Mouse (Mus musculus): ENCODE data around the gene Cox4i1. TPM values are rescaled to one million over a fixed set of nuclear protein-coding genes. Genes with fewer than 3 reads are reported as not detected.
A peak's percentile ranks its signal among the peaks of the same experiment; 100 is the strongest.

Cox4i1 gene
- polyA plus RNA-seq (2012; rRNA removed): 383 and 573 TPM in 2 replicates
- 701 and 721 TPM in 2 replicates for polyA plus RNA-seq (2014; fragmentation: Nextera tagmentation; extraction: Ambion mirVana)

DNA sequence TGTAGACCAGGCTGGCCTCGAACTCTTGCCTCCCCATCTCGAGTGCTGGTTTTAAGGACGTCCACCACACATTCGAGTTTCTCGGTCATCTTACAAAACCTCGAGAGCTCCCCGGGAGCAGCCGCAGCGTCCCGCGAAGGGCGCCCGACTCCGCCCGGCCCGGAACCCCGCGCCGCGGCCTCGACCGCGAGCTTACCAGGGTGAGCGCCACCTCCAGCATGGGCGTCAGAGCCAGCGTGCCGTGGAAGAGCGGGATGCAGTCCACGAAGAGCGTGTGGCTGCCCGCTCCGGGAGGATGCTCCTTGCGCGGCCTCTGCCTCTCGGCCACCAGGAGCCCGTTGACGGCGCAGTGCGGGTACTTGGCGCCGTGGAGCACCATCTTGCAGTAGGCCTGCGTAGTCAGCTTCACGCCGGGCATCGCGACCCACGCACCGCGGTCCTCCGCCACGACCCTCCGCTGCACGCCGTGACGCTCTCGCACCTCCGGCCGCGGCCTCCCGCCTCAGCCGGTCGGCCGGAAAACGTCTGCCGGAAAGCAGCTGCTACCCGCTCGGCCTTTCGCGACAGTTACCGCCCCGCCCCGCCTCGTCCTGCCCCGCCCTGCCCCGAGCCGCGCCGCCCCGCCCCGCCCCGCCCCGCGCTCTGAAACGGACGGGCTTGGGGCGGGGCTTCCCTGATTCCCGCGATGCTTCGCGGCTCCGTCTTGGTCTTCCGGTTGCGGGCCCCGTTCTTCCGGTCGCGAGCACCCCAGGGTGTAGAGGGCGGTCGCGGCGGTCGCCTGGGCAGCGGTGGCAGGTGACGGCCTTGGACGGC lies at the start of gene Cox4i1, which contains the start of gene Gm27021:
Cox4i1 (plus strand) TSS at position 662 of the 813 bp plus-strand sequence.
Gm27021 (minus strand) TSS at position 519 of the 813 bp plus-strand sequence.
- H3K4me1 ChIP-seq (replicated peaks; ENCODE audit: control insufficient read depth in 2 of 2, insufficient read depth in 2 of 2, low read length in 1 of 2): peaks cover 11 to 18% of the 10 kb centered on the region in 2 experiments
- peak within 1 kb of the TSS; percentile 86 to 95 for H3K4me3 ChIP-seq (ENCODE audit: insufficient read depth in 1 of 2, low read depth in 2 of 2, low read length in 2 of 2)
- peak within 1 kb of the TSS; percentile 86 for H3K27ac ChIP-seq
- no peaks in the 10 kb centered on the region for H3K9me3 ChIP-seq (ENCODE audit: control insufficient read depth, low read length)
- no peaks in the 10 kb centered on the region for H3K27me3 ChIP-seq (ENCODE audit: control insufficient read depth, insufficient read depth, low read length)
- H3K9ac ChIP-seq (replicated peaks): peak within 1 kb of the TSS; percentile 89
- under 1% methylated on average over 105 of the region's 105 CpGs for WGBS (ENCODE audit: insufficient replicate concordance)
- peak; percentile 94 for ATAC-seq (ENCODE audit: insufficient read depth)
- H3K36me3 ChIP-seq (replicated peaks; ENCODE audit: control insufficient read depth, insufficient read depth, low read depth): peaks cover 26% of the 10 kb centered on the region
- peak within 1 kb of the TSS; percentile 99 for H3K4me2 ChIP-seq (ENCODE audit: low read depth)
- TF ChIP-seq CTCF (IDR thresholded peaks at IDR 0.05; ENCODE audit: low read depth): peak; percentile 31
- TF ChIP-seq EP300 (IDR thresholded peaks at IDR 0.05; ENCODE audit: low read depth): no peak
- DNase-seq (ENCODE audit: low read depth in 3 of 3, low spot score in 3 of 3): peak; percentile 87 to 90 (median 88)

DNA sequence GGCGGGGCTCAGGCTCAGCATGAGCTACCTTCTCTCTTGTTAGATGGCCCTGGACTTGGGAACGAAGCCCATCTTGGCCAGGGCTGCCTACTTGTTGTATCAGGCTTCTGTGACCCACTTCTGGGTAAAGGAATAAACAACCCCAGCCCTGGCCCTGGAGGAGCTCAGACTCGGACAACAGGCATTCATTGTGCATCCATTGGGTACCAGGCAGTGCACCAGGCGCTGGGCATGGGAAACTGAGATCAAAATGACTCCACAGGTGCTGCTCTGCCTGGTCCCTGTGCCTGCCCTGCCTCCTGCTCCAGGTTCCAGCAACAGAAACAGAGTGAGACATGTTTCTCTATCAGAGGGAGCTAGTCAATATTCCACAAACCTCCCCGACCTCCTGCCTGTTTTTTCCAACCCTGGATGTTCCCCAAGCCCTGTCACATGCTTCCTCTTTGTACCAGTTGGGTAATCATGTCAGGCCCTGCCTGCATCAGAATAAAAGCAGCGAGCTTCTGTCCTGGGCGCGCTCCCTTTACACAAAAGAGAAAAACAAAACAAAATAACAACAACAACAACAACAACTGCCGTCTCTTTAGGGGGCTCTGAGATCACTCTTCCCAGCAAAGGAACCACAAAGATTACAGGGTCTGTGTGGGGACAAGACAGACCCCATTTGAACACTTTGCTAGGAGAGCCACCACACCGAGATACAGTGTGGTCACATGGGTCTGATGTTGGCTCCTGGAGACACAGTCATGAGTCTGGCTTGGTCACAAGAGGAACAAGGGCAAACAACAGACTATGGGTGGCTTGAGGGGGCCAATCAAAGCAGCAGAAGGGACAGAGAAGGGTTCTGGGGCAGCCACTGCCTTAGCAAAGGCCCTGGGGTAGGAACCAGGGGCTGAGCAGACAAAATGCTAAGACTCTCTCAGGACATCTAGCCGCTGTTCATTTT lies 48.5 kb upstream of the Cox4i1 start:
- ATAC-seq (ENCODE audit: insufficient read depth): no peak; the same call in 1 of the 2 replicates
- Histone ChIP-seq H3K36me3 (replicated peaks; ENCODE audit: control insufficient read depth, insufficient read depth, low read depth) (no peaks in the 10 kb centered on the region), H3K4me3 (ENCODE audit: insufficient read depth in 1 of 2, low read depth in 2 of 2, low read length in 2 of 2) (no peak overlapping the region), H3K27me3 (ENCODE audit: control insufficient read depth, insufficient read depth, low read length) (no peaks in the 10 kb centered on the region), H3K9me3 (ENCODE audit: control insufficient read depth, low read length) (no peaks in the 10 kb centered on the region), H3K27ac (no peak overlapping the region), H3K4me1 (replicated peaks; ENCODE audit: control insufficient read depth in 2 of 2, insufficient read depth in 2 of 2, low read length in 1 of 2) (peaks cover 0 to 10% of the 10 kb centered on the region in 2 experiments; a peak in 1 of 4 replicates), H3K9ac (replicated peaks) (no peak overlapping the region), H3K4me2 (ENCODE audit: low read depth) (no peak overlapping the region)
- TF ChIP-seq CTCF (IDR thresholded peaks at IDR 0.05; ENCODE audit: low read depth) (no peak), EP300 (IDR thresholded peaks at IDR 0.05; ENCODE audit: low read depth) (no peak)
- WGBS (ENCODE audit: insufficient replicate concordance): 62% methylated on average over 11 of the region's 11 CpGs
- no peak for DNase-seq (ENCODE audit: low read depth in 3 of 3, low spot score in 3 of 3)

DNA sequence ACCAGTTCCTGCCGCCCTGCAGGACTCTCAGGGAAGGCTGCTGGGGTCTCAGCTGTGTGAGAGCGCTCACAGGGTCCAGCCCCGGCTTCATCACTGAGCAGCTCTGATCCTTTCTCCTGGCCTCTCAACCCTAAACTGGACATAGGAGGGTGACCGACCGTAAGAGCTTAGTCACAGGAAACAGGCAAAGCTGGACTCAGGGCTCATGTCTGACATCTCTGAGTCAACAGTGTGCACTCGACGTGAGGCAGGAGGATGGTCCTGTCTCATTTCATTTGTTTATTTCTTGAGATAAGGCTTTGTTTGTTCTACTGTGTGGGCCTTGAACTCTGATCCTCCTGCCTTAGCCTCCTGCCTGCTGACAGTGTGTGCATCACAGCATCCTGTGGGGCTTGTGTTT lies 47.6 kb upstream of the Cox4i1 start:
- no peak overlapping the region for H3K4me3 ChIP-seq (ENCODE audit: insufficient read depth in 1 of 2, low read depth in 2 of 2, low read length in 2 of 2)
- ATAC-seq (ENCODE audit: insufficient read depth) (peak; percentile 19; the same call in 1 of the 2 replicates), DNase-seq (ENCODE audit: low read depth in 3 of 3, low spot score in 3 of 3) (no peak)
- H3K4me1 ChIP-seq (replicated peaks; ENCODE audit: control insufficient read depth in 2 of 2, insufficient read depth in 2 of 2, low read length in 1 of 2): peaks cover 0 to 10% of the 10 kb centered on the region in 2 experiments; a peak in 1 of 4 replicates
- 46% methylated on average over 7 of the region's 7 CpGs for WGBS (ENCODE audit: insufficient replicate concordance)
- no peak for TF ChIP-seq CTCF (IDR thresholded peaks at IDR 0.05; ENCODE audit: low read depth)
- TF ChIP-seq EP300 (IDR thresholded peaks at IDR 0.05; ENCODE audit: low read depth): no peak
- H3K27me3 ChIP-seq (ENCODE audit: control insufficient read depth, insufficient read depth, low read length): no peaks in the 10 kb centered on the region
- no peaks in the 10 kb centered on the region for H3K9me3 ChIP-seq (ENCODE audit: control insufficient read depth, low read length)
- no peak overlapping the region for H3K27ac ChIP-seq
- no peak overlapping the region for H3K9ac ChIP-seq (replicated peaks)
- no peaks in the 10 kb centered on the region for H3K36me3 ChIP-seq (replicated peaks; ENCODE audit: control insufficient read depth, insufficient read depth, low read depth)
- no peak overlapping the region for H3K4me2 ChIP-seq (ENCODE audit: low read depth)

DNA sequence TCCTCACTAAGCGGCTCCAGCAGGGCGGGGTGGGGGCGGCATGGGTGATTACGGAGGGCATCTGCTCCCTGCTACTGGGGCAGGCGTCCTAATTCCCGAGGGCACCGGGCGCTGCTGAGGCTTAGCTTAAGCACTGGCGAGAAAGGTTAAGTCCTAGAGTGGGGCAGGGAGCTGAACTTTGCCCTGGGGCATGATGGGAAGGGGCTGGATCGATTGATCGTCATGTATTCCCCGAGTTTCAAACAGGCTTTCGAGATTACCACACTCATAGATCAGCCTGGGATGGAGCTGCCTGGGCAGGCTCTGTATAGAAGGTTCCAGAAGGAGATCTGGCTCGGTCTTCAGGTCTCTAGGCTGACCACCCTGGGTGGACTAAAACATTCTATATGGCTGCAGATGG lies 45.9 kb upstream of the Cox4i1 start:
- no peak overlapping the region for H3K27ac ChIP-seq
- H3K4me3 ChIP-seq (ENCODE audit: insufficient read depth in 1 of 2, low read depth in 2 of 2, low read length in 2 of 2): no peak overlapping the region
- no peak for DNase-seq (ENCODE audit: low read depth in 3 of 3, low spot score in 3 of 3)
- no peak overlapping the region for H3K4me2 ChIP-seq (ENCODE audit: low read depth)
- H3K4me1 ChIP-seq (replicated peaks; ENCODE audit: control insufficient read depth in 2 of 2, insufficient read depth in 2 of 2, low read length in 1 of 2): peaks cover 0 to 10% of the 10 kb centered on the region in 2 experiments; a peak in 1 of 4 replicates
- no peak for ATAC-seq (ENCODE audit: insufficient read depth)
- no peaks in the 10 kb centered on the region for H3K27me3 ChIP-seq (ENCODE audit: control insufficient read depth, insufficient read depth, low read length)
- H3K36me3 ChIP-seq (replicated peaks; ENCODE audit: control insufficient read depth, insufficient read depth, low read depth): no peaks in the 10 kb centered on the region
- H3K9ac ChIP-seq (replicated peaks): no peak overlapping the region
- H3K9me3 ChIP-seq (ENCODE audit: control insufficient read depth, low read length): no peaks in the 10 kb centered on the region
- TF ChIP-seq EP300 (IDR thresholded peaks at IDR 0.05; ENCODE audit: low read depth) (no peak), CTCF (IDR thresholded peaks at IDR 0.05; ENCODE audit: low read depth) (no peak)
- WGBS (ENCODE audit: insufficient replicate concordance): 69% methylated on average over 14 of the region's 14 CpGs
